Mouse (Mus musculus): ENCODE results near the gene Zc3h7b.

DNA sequence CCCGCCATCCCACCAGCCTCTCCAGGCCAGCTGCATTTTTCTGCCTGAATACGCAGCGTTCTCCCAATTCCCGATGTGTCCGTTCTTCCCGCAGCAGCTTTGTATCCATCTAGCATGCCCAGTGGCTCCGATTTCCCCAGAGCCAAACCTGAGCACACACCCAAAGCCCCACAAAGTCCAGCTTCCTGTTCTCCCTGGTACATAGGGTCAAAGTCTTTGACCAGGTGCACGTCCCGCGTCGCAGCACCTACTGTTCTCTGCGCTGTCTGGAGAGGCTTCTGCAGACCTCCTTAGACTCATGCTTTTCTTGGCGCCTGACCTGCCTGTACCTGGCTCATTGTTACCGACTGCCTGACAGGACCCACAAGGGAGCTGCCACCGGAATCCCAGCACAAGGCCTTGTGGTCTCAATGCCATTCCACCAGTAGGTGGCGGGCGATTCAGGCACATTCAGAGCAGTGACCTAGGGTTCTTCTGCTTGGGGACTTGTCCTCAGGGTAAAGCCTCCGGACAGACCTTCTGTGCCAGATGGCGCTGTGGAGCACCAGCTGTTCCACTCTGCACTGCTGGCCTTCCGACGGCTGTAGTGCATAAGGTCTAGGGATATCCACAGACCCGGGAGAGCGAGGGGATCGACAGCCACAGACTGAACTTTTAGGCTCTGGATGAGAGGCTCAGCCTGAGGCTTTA, 86.4 kb downstream of the Zc3h7b start:
- no peak for TF ChIP-seq GATA1 (IDR thresholded peaks at IDR 0.05; ENCODE audit: borderline replicate concordance, low read length)
- TF ChIP-seq FLI1 (IDR thresholded peaks at IDR 0.05; ENCODE audit: low read length), result no peak

Data from megakaryocyte, embryonic 14.5 days (primary cell).